Mouse (Mus musculus) liver, embryonic 14.5 days (tissue): ENCODE data around the gene Inhbb.

ENCODE experiments used
- CTCF ChIP-seq: IDR thresholded peaks from 2 replicates; pipeline ENCODE4 v1.5.1; 2016; ENCODE audit warnings: antibody characterized with exemption, low read depth, control low read depth
- EP300 ChIP-seq: IDR thresholded peaks from 2 replicates; pipeline ENCODE4 v1.6.1; 2016; ENCODE audit warnings: antibody characterized with exemption, low read depth

GRCm38 (mm10) chr1:119419151-119420105 is 2.6 kb downstream of the Inhbb start:
- TF ChIP-seq CTCF, result no peak
- no peak for TF ChIP-seq EP300
